Mouse (Mus musculus): Measurements from ENCODE around the gene Krt31. TPM values are rescaled to one million over a fixed set of nuclear protein-coding genes. Genes with fewer than 3 reads are reported as not detected.

Gene Krt31
- total RNA-seq, 2 experiments from 2014 or later, result not detected

- ATAC-seq (replicated peaks; ENCODE audit: low FRiP score, poor library complexity, severe bottlenecking), result no peak
Measured at GRCm38 (mm10) chr11:100010682-100011081, 39.7 kb downstream of the Krt31 start.

GRCm38 (mm10) chr11:100008336-100008735 lies 42.0 kb downstream of the Krt31 start:
- no peak for ATAC-seq (replicated peaks; ENCODE audit: low FRiP score, poor library complexity, severe bottlenecking)

GRCm38 (mm10) chr11:100006624-100007023 lies 43.7 kb downstream of the Krt31 start:
- no peak for ATAC-seq (replicated peaks; ENCODE audit: low FRiP score, poor library complexity, severe bottlenecking)

GRCm38 (mm10) chr11:100005905-100006304 lies 44.4 kb downstream of the Krt31 start:
- ATAC-seq (replicated peaks; ENCODE audit: low FRiP score, poor library complexity, severe bottlenecking), result no peak

- no peak for ATAC-seq (replicated peaks; ENCODE audit: low FRiP score, poor library complexity, severe bottlenecking)
Measured at GRCm38 (mm10) chr11:100004846-100005245, 45.5 kb downstream of the Krt31 start.

- no peak for ATAC-seq (replicated peaks; ENCODE audit: low FRiP score, poor library complexity, severe bottlenecking)
Measured at GRCm38 (mm10) chr11:99999091-99999490, 51.3 kb downstream of the Krt31 start.

Other genes with a start within 250 kb of the Krt31 start
- not detected in 2 replicates for gene Gm11554, start 246.1 kb downstream of the Krt31 start, total RNA-seq (2015; ENCODE audit: low replicate concordance)
- not detected in 2 replicates for gene Gm11554, start 246.1 kb downstream of the Krt31 start, total RNA-seq (2017; ENCODE audit: low replicate concordance)
- not detected in 2 replicates for gene Krtap4-13, start 240.7 kb downstream of the Krt31 start, total RNA-seq (2015; ENCODE audit: low replicate concordance)
- gene Krtap4-13, start 240.7 kb downstream of the Krt31 start, total RNA-seq (2017; ENCODE audit: low replicate concordance), result not detected in 2 replicates
- not detected in 2 replicates for gene Gm11564, start 234.9 kb downstream of the Krt31 start, total RNA-seq (2015; ENCODE audit: low replicate concordance)
- not detected in 2 replicates for gene Gm11564, start 234.9 kb downstream of the Krt31 start, total RNA-seq (2017; ENCODE audit: low replicate concordance)
- gene 2300003K06Rik, start 212.5 kb downstream of the Krt31 start, total RNA-seq (2015; ENCODE audit: low replicate concordance), result not detected in 2 replicates
- not detected in 2 replicates for gene 2300003K06Rik, start 212.5 kb downstream of the Krt31 start, total RNA-seq (2017; ENCODE audit: low replicate concordance)
- gene Krtap4-16, start 198.9 kb downstream of the Krt31 start, total RNA-seq (2015; ENCODE audit: low replicate concordance), result not detected in 2 replicates
- gene Krtap4-16, start 198.9 kb downstream of the Krt31 start, total RNA-seq (2017; ENCODE audit: low replicate concordance), result not detected in 2 replicates
- gene Gm11568, start 192.6 kb downstream of the Krt31 start, total RNA-seq (2015; ENCODE audit: low replicate concordance), result not detected in 2 replicates
- not detected in 2 replicates for gene Gm11568, start 192.6 kb downstream of the Krt31 start, total RNA-seq (2017; ENCODE audit: low replicate concordance)
- not detected in 2 replicates for gene Gm11559, start 186.1 kb downstream of the Krt31 start, total RNA-seq (2015; ENCODE audit: low replicate concordance)
- gene Gm11559, start 186.1 kb downstream of the Krt31 start, total RNA-seq (2017; ENCODE audit: low replicate concordance), result 1.3 TPM in 1 of 2 replicates, not detected in the other
- not detected in 2 replicates for gene Krtap9-1, start 177.2 kb downstream of the Krt31 start, total RNA-seq (2015; ENCODE audit: low replicate concordance)
- gene Krtap9-1, start 177.2 kb downstream of the Krt31 start, total RNA-seq (2017; ENCODE audit: low replicate concordance), result not detected in 2 replicates
- gene Gm11567, start 171.4 kb downstream of the Krt31 start, total RNA-seq (2015; ENCODE audit: low replicate concordance), result not detected in 2 replicates
- not detected in 2 replicates for gene Gm11567, start 171.4 kb downstream of the Krt31 start, total RNA-seq (2017; ENCODE audit: low replicate concordance)
- gene Krtap31-1, start 142.6 kb downstream of the Krt31 start, total RNA-seq (2015; ENCODE audit: low replicate concordance), result not detected in 2 replicates
- not detected in 2 replicates for gene Krtap31-1, start 142.6 kb downstream of the Krt31 start, total RNA-seq (2017; ENCODE audit: low replicate concordance)
- gene Gm11565, start 135.8 kb downstream of the Krt31 start, total RNA-seq (2015; ENCODE audit: low replicate concordance), result not detected in 2 replicates
- not detected in 2 replicates for gene Gm11565, start 135.8 kb downstream of the Krt31 start, total RNA-seq (2017; ENCODE audit: low replicate concordance)
- gene Krtap31-2, start 114.3 kb downstream of the Krt31 start, total RNA-seq (2015; ENCODE audit: low replicate concordance), result not detected in 2 replicates
- gene Krtap31-2, start 114.3 kb downstream of the Krt31 start, total RNA-seq (2017; ENCODE audit: low replicate concordance), result not detected in 2 replicates
- gene Krtap9-5, start 102.1 kb downstream of the Krt31 start, total RNA-seq (2015; ENCODE audit: low replicate concordance), result not detected in 2 replicates
- not detected in 2 replicates for gene Krtap9-5, start 102.1 kb downstream of the Krt31 start, total RNA-seq (2017; ENCODE audit: low replicate concordance)
- gene Krtap29-1, start 71.5 kb downstream of the Krt31 start, total RNA-seq (2015; ENCODE audit: low replicate concordance), result not detected in 2 replicates
- not detected in 2 replicates for gene Krtap29-1, start 71.5 kb downstream of the Krt31 start, total RNA-seq (2017; ENCODE audit: low replicate concordance)
- gene Krtap16-1, start 64.0 kb downstream of the Krt31 start, total RNA-seq (2015; ENCODE audit: low replicate concordance), result not detected in 2 replicates
- not detected in 2 replicates for gene Krtap16-1, start 64.0 kb downstream of the Krt31 start, total RNA-seq (2017; ENCODE audit: low replicate concordance)
- not detected in 2 replicates for gene Krtap17-1, start 56.6 kb downstream of the Krt31 start, total RNA-seq (2015; ENCODE audit: low replicate concordance)
- not detected in 2 replicates for gene Krtap17-1, start 56.6 kb downstream of the Krt31 start, total RNA-seq (2017; ENCODE audit: low replicate concordance)
- gene Krt33a, start 34.3 kb downstream of the Krt31 start, total RNA-seq (2015; ENCODE audit: low replicate concordance), result not detected in 2 replicates
- gene Krt33a, start 34.3 kb downstream of the Krt31 start, total RNA-seq (2017; ENCODE audit: low replicate concordance), result not detected in 2 replicates
- gene Krt33b, start 20.7 kb downstream of the Krt31 start, total RNA-seq (2015; ENCODE audit: low replicate concordance), result not detected in 2 replicates
- gene Krt33b, start 20.7 kb downstream of the Krt31 start, total RNA-seq (2017; ENCODE audit: low replicate concordance), result not detected in 2 replicates
- not detected in 2 replicates for gene Krt34, start 9.0 kb downstream of the Krt31 start, total RNA-seq (2015; ENCODE audit: low replicate concordance)
- not detected in 2 replicates for gene Krt34, start 9.0 kb downstream of the Krt31 start, total RNA-seq (2017; ENCODE audit: low replicate concordance)
- gene Krt32, start 37.7 kb upstream of the Krt31 start, total RNA-seq (2015; ENCODE audit: low replicate concordance), result not detected in 2 replicates
- gene Krt32, start 37.7 kb upstream of the Krt31 start, total RNA-seq (2017; ENCODE audit: low replicate concordance), result not detected in 2 replicates
- not detected in 2 replicates for gene Krt35, start 45.7 kb upstream of the Krt31 start, total RNA-seq (2015; ENCODE audit: low replicate concordance)
- not detected in 2 replicates for gene Krt35, start 45.7 kb upstream of the Krt31 start, total RNA-seq (2017; ENCODE audit: low replicate concordance)
- gene Krt36, start 55.1 kb upstream of the Krt31 start, total RNA-seq (2015; ENCODE audit: low replicate concordance), result not detected in 2 replicates
- not detected in 2 replicates for gene Krt36, start 55.1 kb upstream of the Krt31 start, total RNA-seq (2017; ENCODE audit: low replicate concordance)
- not detected in 2 replicates for gene Krt13, start 71.0 kb upstream of the Krt31 start, total RNA-seq (2015; ENCODE audit: low replicate concordance)
- gene Krt13, start 71.0 kb upstream of the Krt31 start, total RNA-seq (2017; ENCODE audit: low replicate concordance), result not detected in 2 replicates
- not detected in 2 replicates for gene Krt15, start 85.4 kb upstream of the Krt31 start, total RNA-seq (2015; ENCODE audit: low replicate concordance)
- not detected in 2 replicates for gene Krt15, start 85.4 kb upstream of the Krt31 start, total RNA-seq (2017; ENCODE audit: low replicate concordance)
- gene Krt19, start 98.1 kb upstream of the Krt31 start, total RNA-seq (2015; ENCODE audit: low replicate concordance), result not detected in 2 replicates
- gene Krt19, start 98.1 kb upstream of the Krt31 start, total RNA-seq (2017; ENCODE audit: low replicate concordance), result not detected in 2 replicates
- not detected in 2 replicates for gene Krt9, start 142.7 kb upstream of the Krt31 start, total RNA-seq (2015; ENCODE audit: low replicate concordance)
- gene Krt9, start 142.7 kb upstream of the Krt31 start, total RNA-seq (2017; ENCODE audit: low replicate concordance), result 0.28 TPM in 1 of 2 replicates, not detected in the other
- not detected in 2 replicates for gene Krt14, start 157.0 kb upstream of the Krt31 start, total RNA-seq (2015; ENCODE audit: low replicate concordance)
- gene Krt14, start 157.0 kb upstream of the Krt31 start, total RNA-seq (2017; ENCODE audit: low replicate concordance), result not detected in 2 replicates
- gene Krt16, start 198.4 kb upstream of the Krt31 start, total RNA-seq (2015; ENCODE audit: low replicate concordance), result not detected in 2 replicates
- gene Krt16, start 198.4 kb upstream of the Krt31 start, total RNA-seq (2017; ENCODE audit: low replicate concordance), result not detected in 2 replicates
- not detected in 2 replicates for gene Krt17, start 210.5 kb upstream of the Krt31 start, total RNA-seq (2015; ENCODE audit: low replicate concordance)
- gene Krt17, start 210.5 kb upstream of the Krt31 start, total RNA-seq (2017; ENCODE audit: low replicate concordance), result not detected in 2 replicates
- not detected in 2 replicates for gene Krt42, start 219.3 kb upstream of the Krt31 start, total RNA-seq (2015; ENCODE audit: low replicate concordance)
- not detected in 2 replicates for gene Krt42, start 219.3 kb upstream of the Krt31 start, total RNA-seq (2017; ENCODE audit: low replicate concordance)

All from erythroblast, adult 5-6 weeks (primary cell).